Mouse (Mus musculus) lung, postnatal 0 days (tissue): Measurements from ENCODE around the gene Pigz.

ENCODE experiments used
- CTCF ChIP-seq: IDR thresholded peaks from 2 replicates; pipeline ENCODE4 v1.5.1; 2016; ENCODE audit warnings: antibody characterized with exemption, mild to moderate bottlenecking
- EP300 ChIP-seq: IDR thresholded peaks from 2 replicates; pipeline ENCODE4 v1.6.1; 2016; ENCODE audit warnings: antibody characterized with exemption, mild to moderate bottlenecking, control low read depth

DNA sequence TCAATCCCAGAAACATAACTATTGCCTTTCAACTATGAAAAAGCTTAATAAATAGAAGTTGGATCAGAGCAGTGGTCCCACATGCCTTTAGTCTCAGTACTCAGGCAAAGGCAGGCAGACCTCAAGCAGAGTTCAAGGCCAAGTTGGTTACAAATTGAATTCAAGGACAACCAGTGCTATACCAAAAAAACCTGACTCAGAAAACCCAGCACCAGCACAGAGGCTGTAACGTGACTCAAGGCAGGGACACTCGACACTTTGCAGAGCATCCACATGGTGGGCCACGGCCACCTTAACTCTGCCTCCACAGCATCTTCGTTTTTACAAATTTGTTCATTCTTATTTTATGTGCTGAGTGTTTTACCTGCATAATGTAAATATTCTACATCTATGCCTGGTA is 41.6 kb downstream of the Pigz start:
- no peak for TF ChIP-seq CTCF
- no peak for TF ChIP-seq EP300
